Mouse (Mus musculus): ENCODE measurements around the gene Abca13. TPM values are rescaled to one million over a fixed set of nuclear protein-coding genes. Genes with fewer than 3 reads are reported as not detected.

Abca13 gene
- polyA plus RNA-seq, 1 experiment: 0.03 TPM

GRCm38 (mm10) chr11:9616133-9616532 is 424.4 kb downstream of the Abca13 start:
- TF ChIP-seq POLR2A (IDR thresholded peaks at IDR 0.05; ENCODE audit: borderline replicate concordance, extremely low read depth, insufficient read depth, insufficient read length, poor library complexity, severe bottlenecking): no peak
- no peak for TF ChIP-seq CTCF (IDR thresholded peaks at IDR 0.05; ENCODE audit: borderline replicate concordance, extremely low read depth, insufficient read depth, insufficient read length)
- DNase-seq (ENCODE audit: low read depth): peak; percentile 17

- DNase-seq (ENCODE audit: low read depth): peak; percentile 69
- TF ChIP-seq CTCF (IDR thresholded peaks at IDR 0.05; ENCODE audit: borderline replicate concordance, extremely low read depth, insufficient read depth, insufficient read length): no peak
- no peak for TF ChIP-seq POLR2A (IDR thresholded peaks at IDR 0.05; ENCODE audit: borderline replicate concordance, extremely low read depth, insufficient read depth, insufficient read length, poor library complexity, severe bottlenecking)
These were observed 424.9 kb downstream of the Abca13 start for GRCm38 (mm10) chr11:9616665-9617064.

- TF ChIP-seq POLR2A (IDR thresholded peaks at IDR 0.05; ENCODE audit: borderline replicate concordance, extremely low read depth, insufficient read depth, insufficient read length, poor library complexity, severe bottlenecking): no peak
- TF ChIP-seq CTCF (IDR thresholded peaks at IDR 0.05; ENCODE audit: borderline replicate concordance, extremely low read depth, insufficient read depth, insufficient read length): no peak
- DNase-seq (ENCODE audit: low read depth): peak; percentile 56
These were observed 428.2 kb downstream of the Abca13 start for GRCm38 (mm10) chr11:9619986-9620385.

- TF ChIP-seq CTCF (IDR thresholded peaks at IDR 0.05; ENCODE audit: borderline replicate concordance, extremely low read depth, insufficient read depth, insufficient read length) (no peak), POLR2A (IDR thresholded peaks at IDR 0.05; ENCODE audit: borderline replicate concordance, extremely low read depth, insufficient read depth, insufficient read length, poor library complexity, severe bottlenecking) (no peak)
- DNase-seq (ENCODE audit: low read depth): no peak
These were observed 431.1 kb downstream of the Abca13 start for GRCm38 (mm10) chr11:9622888-9623287.

GRCm38 (mm10) chr11:9624753-9625152 is 433.0 kb downstream of the Abca13 start:
- TF ChIP-seq CTCF (IDR thresholded peaks at IDR 0.05; ENCODE audit: borderline replicate concordance, extremely low read depth, insufficient read depth, insufficient read length): no peak
- no peak for TF ChIP-seq POLR2A (IDR thresholded peaks at IDR 0.05; ENCODE audit: borderline replicate concordance, extremely low read depth, insufficient read depth, insufficient read length, poor library complexity, severe bottlenecking)
- no peak for DNase-seq (ENCODE audit: low read depth)

- DNase-seq (ENCODE audit: low read depth): no peak
- TF ChIP-seq POLR2A (IDR thresholded peaks at IDR 0.05; ENCODE audit: borderline replicate concordance, extremely low read depth, insufficient read depth, insufficient read length, poor library complexity, severe bottlenecking) (no peak), CTCF (IDR thresholded peaks at IDR 0.05; ENCODE audit: borderline replicate concordance, extremely low read depth, insufficient read depth, insufficient read length) (no peak)
These were observed 434.1 kb downstream of the Abca13 start for GRCm38 (mm10) chr11:9625812-9626211.

- peak; percentile 34 for DNase-seq (ENCODE audit: low read depth)
- no peak for TF ChIP-seq POLR2A (IDR thresholded peaks at IDR 0.05; ENCODE audit: borderline replicate concordance, extremely low read depth, insufficient read depth, insufficient read length, poor library complexity, severe bottlenecking)
- TF ChIP-seq CTCF (IDR thresholded peaks at IDR 0.05; ENCODE audit: borderline replicate concordance, extremely low read depth, insufficient read depth, insufficient read length): no peak
These were observed 455.5 kb downstream of the Abca13 start for GRCm38 (mm10) chr11:9647272-9647671.

GRCm38 (mm10) chr11:9647991-9648390 is 456.2 kb downstream of the Abca13 start:
- TF ChIP-seq POLR2A (IDR thresholded peaks at IDR 0.05; ENCODE audit: borderline replicate concordance, extremely low read depth, insufficient read depth, insufficient read length, poor library complexity, severe bottlenecking) (no peak), CTCF (IDR thresholded peaks at IDR 0.05; ENCODE audit: borderline replicate concordance, extremely low read depth, insufficient read depth, insufficient read length) (peak; percentile 27; the same call in 1 of the 2 replicates)
- peak; percentile 20 for DNase-seq (ENCODE audit: low read depth)

- no peak for TF ChIP-seq CTCF (IDR thresholded peaks at IDR 0.05; ENCODE audit: borderline replicate concordance, extremely low read depth, insufficient read depth, insufficient read length)
- TF ChIP-seq POLR2A (IDR thresholded peaks at IDR 0.05; ENCODE audit: borderline replicate concordance, extremely low read depth, insufficient read depth, insufficient read length, poor library complexity, severe bottlenecking): no peak
These were observed 475.0 kb downstream of the Abca13 start for GRCm38 (mm10) chr11:9666648-9667255.

GRCm38 (mm10) chr11:9669430-9669829 is 477.7 kb downstream of the Abca13 start:
- TF ChIP-seq POLR2A (IDR thresholded peaks at IDR 0.05; ENCODE audit: borderline replicate concordance, extremely low read depth, insufficient read depth, insufficient read length, poor library complexity, severe bottlenecking) (no peak), CTCF (IDR thresholded peaks at IDR 0.05; ENCODE audit: borderline replicate concordance, extremely low read depth, insufficient read depth, insufficient read length) (no peak)
- no peak for DNase-seq (ENCODE audit: low read depth)

More at GRCm38 (mm10) chr11:9666648-9667255, 475.0 kb downstream of the Abca13 start:
- no peak for DNase-seq (ENCODE audit: low read depth)

GRCm38 (mm10) chr11:9684952-9685351 is 493.2 kb downstream of the Abca13 start:
- DNase-seq (ENCODE audit: low read depth): peak; percentile 2
- TF ChIP-seq POLR2A (IDR thresholded peaks at IDR 0.05; ENCODE audit: borderline replicate concordance, extremely low read depth, insufficient read depth, insufficient read length, poor library complexity, severe bottlenecking): no peak
- no peak for TF ChIP-seq CTCF (IDR thresholded peaks at IDR 0.05; ENCODE audit: borderline replicate concordance, extremely low read depth, insufficient read depth, insufficient read length)

GRCm38 (mm10) chr11:9705190-9705589 is 513.4 kb downstream of the Abca13 start:
- TF ChIP-seq CTCF (IDR thresholded peaks at IDR 0.05; ENCODE audit: borderline replicate concordance, extremely low read depth, insufficient read depth, insufficient read length) (no peak), POLR2A (IDR thresholded peaks at IDR 0.05; ENCODE audit: borderline replicate concordance, extremely low read depth, insufficient read depth, insufficient read length, poor library complexity, severe bottlenecking) (no peak)
- peak; percentile 27 for DNase-seq (ENCODE audit: low read depth)

Measured in brain, embryonic 14.5 days (tissue).